Mouse (Mus musculus): ENCODE data around the gene Mex3d.

Gene Mex3d

DNA sequence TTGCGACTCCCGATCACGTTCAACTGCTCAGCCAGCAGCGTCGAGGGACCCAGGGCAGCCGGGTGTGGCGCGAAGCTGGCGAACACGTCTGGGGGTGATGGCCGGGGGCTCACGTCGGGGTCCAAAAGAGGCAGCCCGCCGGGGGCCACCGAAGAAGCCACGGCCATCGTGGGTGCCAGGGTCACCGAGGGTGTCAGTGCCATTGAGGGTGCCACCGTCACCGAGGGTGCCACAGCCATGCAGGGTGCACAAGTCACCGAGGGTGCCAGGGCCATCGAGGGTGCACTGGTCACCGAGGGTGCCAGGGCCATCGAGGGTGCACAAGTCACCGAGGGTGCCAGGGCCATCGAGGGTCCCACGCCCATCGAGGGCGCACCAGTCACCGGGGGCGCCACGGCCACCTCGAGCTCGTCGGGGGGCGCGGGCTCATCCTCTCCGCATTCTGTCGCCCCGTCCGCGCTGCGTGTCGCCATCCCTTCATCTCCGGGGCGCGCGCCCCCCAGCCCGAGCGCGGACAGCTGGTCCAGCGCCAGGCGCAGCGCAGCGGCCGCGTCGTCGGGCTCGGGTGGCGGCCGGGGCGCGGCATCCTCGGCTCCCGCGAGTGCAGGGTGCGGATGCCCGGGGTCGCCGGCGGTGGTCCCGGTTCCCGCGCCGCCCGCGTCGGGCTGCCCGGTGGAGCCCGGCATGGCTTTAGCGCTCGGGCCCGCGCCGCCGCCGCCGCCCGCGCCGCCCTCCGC, 556 bp downstream of the Mex3d start:
- DNase-seq (ENCODE audit: low read depth in 2 of 2, low spot score in 2 of 2), result no peak

- DNase-seq (ENCODE audit: low read depth in 2 of 2, low spot score in 2 of 2), result no peak
Observed at GRCm38 (mm10) chr10:80385811-80386734, 1.4 kb downstream of the Mex3d start.

- no peak for DNase-seq (ENCODE audit: low read depth in 2 of 2, low spot score in 2 of 2)
Observed at GRCm38 (mm10) chr10:80385310-80385709, 2.1 kb downstream of the Mex3d start.

DNA sequence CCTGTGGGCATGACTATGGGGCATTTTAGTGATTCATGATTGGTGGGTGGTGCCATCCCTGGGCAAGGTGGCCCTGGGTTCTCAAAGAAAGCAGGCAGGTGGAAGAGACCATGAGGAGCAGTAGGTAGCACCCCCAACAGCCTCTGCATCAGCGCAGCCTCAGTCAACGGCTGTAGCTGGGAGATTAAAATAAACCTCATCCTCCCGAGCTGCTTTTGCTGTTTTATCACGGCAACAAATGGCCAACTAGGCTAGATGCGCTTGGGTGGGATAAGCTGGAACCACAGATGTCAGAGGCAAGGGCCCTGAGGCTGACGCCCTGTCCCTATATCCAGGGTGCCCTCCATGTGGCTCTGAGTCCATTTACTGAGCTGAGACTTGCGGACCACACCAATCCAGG, 2.8 kb downstream of the Mex3d start:
- DNase-seq (ENCODE audit: low read depth in 2 of 2, low spot score in 2 of 2), result no peak

DNA sequence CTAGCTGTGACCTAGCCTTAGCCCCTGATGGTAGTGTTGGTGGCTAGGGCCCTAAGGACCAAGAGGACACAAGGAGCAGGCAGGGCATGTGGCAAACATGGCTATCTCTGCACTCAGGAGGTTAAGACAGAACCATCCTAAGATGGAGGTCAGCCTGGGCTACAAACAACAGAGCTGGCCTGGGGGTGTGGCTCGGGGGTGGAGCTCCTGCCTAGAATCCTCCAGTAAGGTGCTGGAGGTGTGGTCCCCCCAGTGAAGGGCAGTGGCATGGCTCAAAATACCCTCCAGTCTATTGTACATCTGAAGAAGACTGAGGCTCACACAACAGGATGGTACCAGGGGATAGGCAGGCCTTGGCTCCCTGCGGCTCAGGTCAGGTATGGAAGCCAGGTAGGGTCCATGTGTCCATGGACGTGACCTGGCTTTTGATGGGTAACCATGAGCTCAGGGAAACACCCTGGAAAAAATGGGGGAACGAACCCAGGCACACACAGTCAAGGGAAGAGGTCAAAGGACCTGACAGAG, 3.3 kb downstream of the Mex3d start:
- no peak for DNase-seq (ENCODE audit: low read depth in 2 of 2, low spot score in 2 of 2)

GRCm38 (mm10) chr10:80383431-80383830, 4.0 kb downstream of the Mex3d start:
- DNase-seq (ENCODE audit: low read depth in 2 of 2, low spot score in 2 of 2), result no peak

GRCm38 (mm10) chr10:80382641-80383365, 4.7 kb downstream of the Mex3d start:
- no peak for DNase-seq (ENCODE audit: low read depth in 2 of 2, low spot score in 2 of 2)

DNA sequence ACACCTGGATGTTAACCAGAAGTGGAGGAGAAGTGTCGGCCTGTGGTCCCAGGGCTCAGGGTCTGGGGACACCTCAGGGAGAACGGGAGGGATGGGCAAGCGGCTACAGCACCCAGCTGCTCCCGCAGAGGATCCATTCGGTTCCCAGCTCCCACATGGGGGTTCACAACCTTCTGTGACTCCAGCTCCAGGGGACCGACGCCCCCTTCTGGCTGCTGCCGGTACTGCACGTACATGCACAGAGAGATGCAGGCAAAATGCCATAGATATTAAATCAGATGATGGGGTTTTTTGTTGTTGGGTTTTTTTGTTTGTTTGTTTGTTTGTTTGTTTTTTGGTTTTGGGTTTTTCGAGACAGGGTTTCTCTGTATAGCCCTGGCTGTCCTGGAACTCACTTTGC, 9.7 kb downstream of the Mex3d start:
- DNase-seq (ENCODE audit: low read depth in 2 of 2, low spot score in 2 of 2), result peak; percentile 46

- DNase-seq (ENCODE audit: low read depth in 2 of 2, low spot score in 2 of 2), result peak; percentile 87 to 92
Observed at GRCm38 (mm10) chr10:80376160-80376559, 11.3 kb downstream of the Mex3d start.

GRCm38 (mm10) chr10:80374063-80374462, 13.4 kb downstream of the Mex3d start:
- DNase-seq (ENCODE audit: low read depth in 2 of 2, low spot score in 2 of 2), result peak; percentile 69 to 73

- no peak for DNase-seq (ENCODE audit: low read depth in 2 of 2, low spot score in 2 of 2)
Observed at GRCm38 (mm10) chr10:80372706-80373105, 14.8 kb downstream of the Mex3d start.

- DNase-seq (ENCODE audit: low read depth in 2 of 2, low spot score in 2 of 2), result no peak
Observed at GRCm38 (mm10) chr10:80371983-80372382, 15.5 kb downstream of the Mex3d start.

DNA sequence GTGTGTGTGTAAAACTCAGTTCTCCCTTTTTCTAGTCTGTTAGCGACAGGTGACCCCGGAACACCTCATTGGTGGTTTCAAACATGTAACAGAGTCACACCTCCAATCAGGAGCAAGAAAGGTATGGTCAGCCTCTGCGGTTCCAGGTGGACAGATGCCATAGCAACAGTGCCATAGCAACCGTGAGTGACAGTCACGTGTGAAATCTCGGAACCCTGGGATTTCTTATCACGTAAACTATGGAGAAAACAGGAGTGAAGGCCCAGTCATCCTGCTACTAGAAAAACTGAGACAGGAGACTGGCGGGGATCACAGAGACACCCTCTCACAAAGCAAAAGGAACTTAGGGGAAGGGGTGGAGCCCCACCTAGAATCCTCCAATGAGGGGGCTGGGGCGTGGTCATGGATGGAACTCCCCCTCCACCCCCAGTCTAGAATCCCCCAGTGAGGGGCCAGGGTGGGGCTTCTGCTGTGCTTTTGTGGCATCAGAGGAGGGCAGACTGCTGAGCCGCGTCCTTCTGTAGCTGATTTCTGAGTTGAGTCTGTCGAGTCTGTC, 16.0 kb downstream of the Mex3d start:
- peak in 1 of 2 experiments; percentile 32 for DNase-seq (ENCODE audit: low read depth in 2 of 2, low spot score in 2 of 2)

DNA sequence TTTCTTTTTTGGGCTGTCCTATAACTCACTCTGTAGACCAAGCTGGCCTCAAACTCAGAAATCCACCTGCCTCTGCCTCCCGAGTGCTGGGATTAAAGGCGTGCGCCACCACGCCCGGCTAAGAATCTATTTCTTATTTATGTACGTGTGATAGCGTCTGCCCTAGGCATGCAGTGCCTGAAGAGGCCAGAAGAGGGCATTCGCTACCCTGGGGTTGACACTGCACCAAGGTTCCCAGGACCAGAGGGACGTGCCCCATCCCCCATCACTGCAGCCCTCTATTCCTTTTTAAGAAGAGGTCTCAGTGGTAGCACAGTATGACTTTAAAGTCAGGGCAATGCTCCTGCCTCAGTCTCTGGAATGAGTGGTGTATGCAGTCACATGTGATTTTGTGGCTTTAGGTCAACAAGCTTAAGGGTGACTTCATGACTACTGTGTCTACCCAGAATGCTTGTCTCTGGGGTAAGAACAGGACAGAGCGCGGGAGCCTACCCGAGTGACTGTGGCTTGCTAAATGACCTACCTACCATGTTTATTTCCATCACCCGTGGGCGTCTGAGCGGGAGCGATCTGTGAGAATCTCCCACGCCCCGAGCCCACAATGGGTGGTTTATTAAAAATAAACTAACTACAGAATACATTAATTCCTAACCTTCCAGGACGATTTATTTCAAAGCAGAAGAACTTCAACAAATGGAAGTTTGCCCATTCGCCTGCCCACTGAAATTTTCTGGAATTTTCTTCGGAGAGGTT, 17.3 kb downstream of the Mex3d start:
- DNase-seq (ENCODE audit: low read depth in 2 of 2, low spot score in 2 of 2), result peak; percentile 29 to 49

DNA sequence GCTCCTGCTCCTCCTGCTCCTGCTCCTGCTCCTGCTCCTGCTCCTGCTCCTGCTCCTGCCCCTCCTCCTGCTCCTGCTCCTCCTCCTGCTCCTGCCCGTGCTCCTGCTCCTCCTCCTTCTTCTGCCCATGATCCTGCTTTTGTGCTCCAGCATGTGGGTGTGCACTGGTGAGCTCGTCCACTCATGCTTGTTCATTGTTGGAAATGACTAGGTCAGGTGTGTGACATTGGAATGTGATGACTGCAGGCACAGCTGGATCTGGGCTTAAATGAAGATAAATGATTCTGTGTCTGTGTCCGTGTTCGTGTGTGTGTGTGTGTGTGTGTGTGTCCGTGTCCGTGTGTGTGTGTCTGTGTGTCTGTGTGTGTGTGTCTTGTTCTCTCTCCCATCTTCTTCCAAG, 19.1 kb downstream of the Mex3d start:
- DNase-seq (ENCODE audit: low read depth in 2 of 2, low spot score in 2 of 2), result no peak

GRCm38 (mm10) chr10:80367954-80368353, 19.5 kb downstream of the Mex3d start:
- DNase-seq (ENCODE audit: low read depth in 2 of 2, low spot score in 2 of 2), result no peak

- DNase-seq (ENCODE audit: low read depth in 2 of 2, low spot score in 2 of 2), result no peak
Observed at GRCm38 (mm10) chr10:80365736-80366135, 21.7 kb downstream of the Mex3d start.

DNA sequence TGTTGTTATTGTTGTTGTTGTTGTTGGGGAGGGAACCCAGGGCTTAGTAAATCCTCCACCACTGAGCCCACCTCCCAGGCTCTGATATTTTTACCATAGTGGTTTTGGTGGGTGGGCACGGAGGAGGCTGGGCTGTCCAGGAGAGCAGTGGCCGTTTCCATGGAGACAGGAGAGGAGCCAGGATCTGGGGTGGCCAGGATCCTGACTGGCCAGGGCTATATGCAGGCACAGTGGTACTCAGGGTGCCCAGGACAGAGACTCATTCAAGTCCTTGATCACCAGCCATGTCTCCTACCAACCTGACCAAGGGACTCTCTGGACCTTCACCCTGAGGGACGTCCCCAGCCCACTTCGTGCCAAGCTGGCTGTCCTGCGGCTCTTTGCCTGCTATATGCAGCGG, 23.7 kb downstream of the Mex3d start:
- no peak for DNase-seq (ENCODE audit: low read depth in 2 of 2, low spot score in 2 of 2)

DNA sequence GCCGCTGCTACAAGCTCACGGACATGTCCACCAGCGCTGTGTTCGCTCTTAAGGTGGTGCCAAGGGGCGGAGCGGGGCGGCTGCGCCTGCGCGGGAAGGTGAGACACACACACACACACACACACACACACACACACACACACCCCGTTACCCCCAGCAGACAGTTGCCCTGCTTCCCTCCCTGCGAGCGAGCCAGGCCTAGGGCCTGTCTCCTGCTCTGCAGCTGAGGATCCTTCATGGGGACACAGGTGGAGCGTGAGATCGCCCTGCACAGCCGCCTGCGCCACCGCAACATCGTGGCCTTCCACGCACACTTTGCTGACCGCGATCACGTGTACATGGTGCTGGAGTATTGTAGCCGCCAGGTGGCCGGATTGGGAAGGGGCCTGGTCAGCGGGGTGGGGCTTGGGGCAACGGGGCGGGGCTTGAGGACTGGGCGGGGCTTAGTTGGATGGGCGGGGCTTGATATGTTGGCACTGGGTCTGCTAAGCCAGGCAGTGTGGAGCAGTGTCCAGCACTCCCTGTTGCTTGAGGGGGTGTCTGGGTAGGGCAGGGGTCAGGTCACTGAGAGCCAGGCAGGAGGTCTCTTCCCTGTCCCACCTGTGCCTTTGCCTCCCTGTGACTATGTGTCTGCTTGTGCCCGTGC, 29.3 kb downstream of the Mex3d start:
- DNase-seq (ENCODE audit: low read depth in 2 of 2, low spot score in 2 of 2), result no peak

- DNase-seq (ENCODE audit: low read depth in 2 of 2, low spot score in 2 of 2), result no peak
Observed at GRCm38 (mm10) chr10:80357336-80357735, 30.1 kb downstream of the Mex3d start.

Measured in CD8-positive naive resting alpha-beta T cell, adult 2 months (primary cell).